Mouse (Mus musculus) cerebellum, adult 18-20 months (tissue): ENCODE measurements at regions not wholly inside any gene's neighbourhood (a gene's known extent, or its start where the extent isn't known, plus 50 kb on each side); places are given as distances from the start of the nearest gene placed in this dataset.
A peak's percentile ranks its signal among the peaks of the same experiment; 100 is the strongest.
"Not testable (repeated sequence)": the region's sequence is repeated elsewhere in the genome, so short reads cannot be mapped to it uniquely, and the experiment has no call there.

Experiments used
- DNase-seq, 2 experiments: peaks; one replicate each; pipeline ENCODE4 v3.0.0; 2021

DNA sequence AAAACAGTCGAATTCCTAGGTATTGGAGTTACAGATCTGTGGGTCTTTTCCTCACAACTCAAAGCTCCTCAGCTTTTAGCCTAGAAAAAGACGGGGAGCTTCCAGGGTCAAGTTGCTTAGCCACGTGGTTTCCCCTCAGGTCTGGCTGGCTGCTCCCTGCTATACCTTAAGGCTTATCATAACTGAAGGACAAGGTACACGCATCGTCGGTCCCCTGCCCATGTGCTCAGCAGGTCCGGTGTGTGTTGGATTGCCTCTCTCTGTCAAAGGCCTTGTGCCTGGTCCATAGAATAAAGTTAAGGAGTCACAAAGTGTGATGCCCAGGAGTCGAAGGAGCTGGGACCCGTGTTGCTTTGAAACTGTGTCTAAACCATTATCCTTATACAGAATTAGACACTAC lies 337.7 kb upstream of the Rgma start:
- DNase-seq = no peak

DNA sequence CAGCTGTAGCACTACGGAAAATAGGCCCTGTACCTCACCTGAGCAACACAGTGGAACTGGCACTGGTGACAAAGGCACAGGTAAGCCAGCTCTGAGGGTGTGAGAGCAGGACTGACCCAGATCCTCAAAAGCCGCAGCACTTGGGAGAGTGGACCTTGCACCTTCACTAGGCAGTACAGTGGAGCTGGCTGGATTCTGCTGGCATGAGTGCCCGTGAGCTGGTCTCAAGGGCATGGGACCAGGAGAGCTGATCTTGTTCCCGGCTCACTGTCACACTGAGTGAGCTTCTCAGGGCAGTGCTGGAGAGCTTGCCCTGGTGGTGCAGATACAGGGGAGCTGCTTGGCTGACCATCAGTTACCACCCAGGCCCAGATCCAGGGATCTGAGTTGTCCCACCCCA lies 335.4 kb upstream of the Rgma start:
- DNase-seq = no peak

- no peak for DNase-seq
These were observed 331.0 kb upstream of the Rgma start for GRCm38 (mm10) chr7:73044316-73044715.

DNA sequence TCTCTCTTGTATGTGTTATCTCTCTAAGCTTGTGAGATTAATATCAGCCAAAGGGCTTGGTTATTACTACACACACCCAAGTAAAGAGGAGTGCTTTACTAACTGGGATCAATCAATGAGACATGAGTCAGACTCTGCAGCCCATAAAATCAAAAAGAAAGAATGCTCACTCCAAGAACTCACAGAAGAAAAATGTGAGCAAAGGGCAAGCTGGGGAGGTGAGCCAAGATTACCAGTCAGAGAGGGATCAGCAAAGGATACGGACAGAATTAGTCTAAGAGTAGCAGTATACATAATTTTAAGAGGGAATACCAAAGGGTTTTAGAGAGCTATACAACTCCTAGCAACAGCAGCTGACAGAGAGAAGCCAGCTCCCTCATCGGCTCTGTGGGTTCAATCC lies 319.4 kb upstream of the Rgma start:
- no peak for DNase-seq

DNA sequence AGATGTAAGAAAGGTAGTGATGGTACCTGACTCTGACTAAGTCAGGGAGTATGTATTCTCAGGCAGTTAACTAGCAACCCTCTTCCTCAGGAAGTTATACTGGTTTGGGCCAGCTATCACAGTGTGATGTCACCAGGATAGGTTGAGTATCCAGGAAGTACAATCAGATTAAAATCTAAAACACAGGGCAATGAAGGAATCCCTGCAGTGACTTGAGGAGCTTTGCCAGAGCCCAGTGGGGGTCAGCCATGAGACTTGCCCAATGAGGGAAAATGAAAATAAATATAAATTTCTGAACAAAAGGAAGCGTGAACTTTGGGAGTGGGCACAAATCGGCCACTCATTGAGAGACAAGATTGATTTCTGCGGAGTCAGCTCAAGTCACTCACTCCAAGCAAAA lies 311.8 kb upstream of the Rgma start:
- no peak for DNase-seq

DNA sequence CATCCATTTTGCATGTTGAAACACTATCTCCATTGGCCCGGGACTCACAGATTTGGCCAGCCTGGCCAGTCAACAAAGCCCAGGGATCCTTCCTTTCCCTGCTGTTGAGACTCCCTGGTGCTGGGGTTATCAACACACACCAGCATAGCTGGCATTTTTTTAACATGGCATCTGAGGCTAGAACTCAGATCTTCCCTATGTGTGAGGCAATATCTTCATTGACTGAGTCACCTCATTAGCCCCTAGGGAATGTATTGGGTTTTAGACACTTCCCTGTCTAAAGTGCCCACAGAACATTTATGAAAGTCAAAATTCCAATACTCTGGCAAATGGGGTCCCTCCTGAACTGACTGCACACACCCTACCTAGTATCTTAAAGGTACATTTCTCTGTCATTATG lies 306.8 kb upstream of the Rgma start:
- no peak for DNase-seq

DNA sequence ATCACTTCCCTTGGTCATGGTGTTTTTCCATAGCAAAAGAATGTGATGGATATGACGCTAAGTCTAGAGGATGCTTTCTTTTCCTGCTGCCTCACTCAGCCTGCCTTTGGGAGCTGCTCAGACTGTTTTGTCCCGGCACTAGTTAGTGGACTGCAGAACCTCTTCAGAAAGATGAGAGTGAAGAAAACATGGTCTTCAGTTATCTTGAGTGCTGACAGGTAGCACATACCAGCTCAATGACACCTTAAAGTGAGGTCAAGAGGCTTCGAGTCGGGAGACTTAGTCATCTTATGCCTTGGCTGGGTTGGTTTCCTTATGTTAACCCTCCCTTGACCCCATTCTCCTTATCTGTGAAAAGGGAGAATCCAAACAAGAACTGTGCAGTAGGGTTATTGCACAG lies 306.0 kb upstream of the Rgma start:
- DNase-seq = no peak

DNA sequence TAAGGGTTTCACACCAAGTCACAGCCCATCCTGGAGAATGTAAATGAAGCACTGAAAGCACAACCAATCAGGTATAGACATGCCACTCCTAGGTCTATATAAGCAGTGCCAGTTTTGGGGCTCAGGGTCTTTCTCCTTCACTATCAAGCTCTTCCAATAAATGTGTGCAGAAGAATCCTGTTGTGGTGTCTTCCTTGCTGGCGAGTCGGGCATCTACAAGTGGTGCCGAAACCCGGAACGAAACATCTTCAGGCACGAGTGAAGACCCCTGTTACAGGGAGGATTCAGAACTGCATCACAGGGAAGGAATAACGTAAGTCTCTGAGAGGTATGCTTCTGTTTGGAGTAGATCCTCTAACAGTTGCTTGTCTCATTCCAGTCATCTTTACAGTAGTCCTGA lies 299.9 kb upstream of the Rgma start:
- DNase-seq = not testable (repeated sequence)

- DNase-seq = peak; percentile 6 to 10
These were observed 287.7 kb upstream of the Rgma start for GRCm38 (mm10) chr7:73087496-73088185.

- no peak for DNase-seq
These were observed 287.0 kb upstream of the Rgma start for GRCm38 (mm10) chr7:73088321-73088720.

DNA sequence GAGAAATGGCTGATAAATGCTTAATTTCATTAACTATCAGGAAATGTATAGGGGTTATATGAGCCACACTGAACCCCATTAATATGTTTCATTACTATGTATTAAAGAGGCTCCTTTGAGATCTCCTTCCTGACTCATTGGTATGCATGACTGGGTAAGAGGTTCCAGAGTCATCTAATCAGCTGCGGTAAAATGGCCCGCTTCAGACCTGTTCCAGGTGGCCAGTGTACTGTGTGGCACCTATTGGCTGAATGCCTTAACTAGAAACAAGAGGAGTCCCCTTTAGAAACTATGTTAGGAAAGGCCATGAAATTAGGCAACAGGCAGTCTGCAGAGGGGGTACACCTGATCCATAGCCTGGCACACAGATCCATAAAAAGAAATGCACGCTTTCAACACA lies 283.6 kb upstream of the Rgma start:
- no peak for DNase-seq

GRCm38 (mm10) chr7:73094059-73094458 lies 281.2 kb upstream of the Rgma start:
- DNase-seq = no peak

DNA sequence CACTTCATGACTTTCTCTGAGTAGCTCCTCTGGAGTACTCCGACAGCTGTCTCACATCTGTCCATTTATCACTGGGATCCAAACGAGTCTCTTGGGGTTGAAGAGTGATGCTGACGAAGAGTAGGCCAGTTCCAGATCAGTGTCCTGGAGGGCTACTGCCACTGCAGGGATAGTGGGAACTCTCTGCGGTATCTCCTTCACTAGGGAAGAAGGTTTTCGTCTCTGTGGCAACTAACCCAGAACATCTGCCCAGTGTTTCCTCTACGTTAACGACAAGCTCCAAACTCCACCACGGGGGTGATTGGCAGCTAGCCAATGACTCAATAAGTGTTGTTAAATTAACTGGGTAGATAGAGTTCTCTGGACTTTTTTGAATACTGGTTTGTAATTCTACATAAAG lies 256.4 kb upstream of the Rgma start:
- DNase-seq = no peak

- no peak for DNase-seq
These were observed 255.0 kb upstream of the Rgma start for GRCm38 (mm10) chr7:73120276-73120675.

GRCm38 (mm10) chr7:73124976-73125375 lies 250.3 kb upstream of the Rgma start:
- no peak for DNase-seq

- no peak for DNase-seq
These were observed 249.4 kb upstream of the Rgma start for GRCm38 (mm10) chr7:73125864-73126263.

- DNase-seq = no peak
These were observed 239.5 kb upstream of the Rgma start for GRCm38 (mm10) chr7:73135786-73136185.

DNA sequence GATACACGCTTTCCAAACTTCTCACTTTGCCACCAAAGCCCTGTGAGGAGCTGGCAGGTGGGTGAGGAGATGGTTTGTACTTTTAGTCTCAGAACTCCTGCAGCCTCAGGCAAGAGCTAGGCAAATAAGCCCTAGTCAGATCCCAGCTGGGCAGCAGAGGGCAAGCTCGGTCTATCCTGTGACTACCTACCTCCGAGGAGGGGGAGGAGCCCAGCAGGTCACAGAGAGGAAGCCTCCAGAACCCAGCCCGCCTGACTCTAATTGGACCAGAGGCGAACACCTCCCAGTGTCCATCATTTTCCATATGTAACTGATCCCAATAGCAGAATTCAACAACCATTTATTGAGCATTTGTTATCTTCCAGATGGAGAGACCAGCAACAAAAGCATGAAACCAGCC lies 237.0 kb upstream of the Rgma start:
- DNase-seq = peak; percentile 15 to 16

DNA sequence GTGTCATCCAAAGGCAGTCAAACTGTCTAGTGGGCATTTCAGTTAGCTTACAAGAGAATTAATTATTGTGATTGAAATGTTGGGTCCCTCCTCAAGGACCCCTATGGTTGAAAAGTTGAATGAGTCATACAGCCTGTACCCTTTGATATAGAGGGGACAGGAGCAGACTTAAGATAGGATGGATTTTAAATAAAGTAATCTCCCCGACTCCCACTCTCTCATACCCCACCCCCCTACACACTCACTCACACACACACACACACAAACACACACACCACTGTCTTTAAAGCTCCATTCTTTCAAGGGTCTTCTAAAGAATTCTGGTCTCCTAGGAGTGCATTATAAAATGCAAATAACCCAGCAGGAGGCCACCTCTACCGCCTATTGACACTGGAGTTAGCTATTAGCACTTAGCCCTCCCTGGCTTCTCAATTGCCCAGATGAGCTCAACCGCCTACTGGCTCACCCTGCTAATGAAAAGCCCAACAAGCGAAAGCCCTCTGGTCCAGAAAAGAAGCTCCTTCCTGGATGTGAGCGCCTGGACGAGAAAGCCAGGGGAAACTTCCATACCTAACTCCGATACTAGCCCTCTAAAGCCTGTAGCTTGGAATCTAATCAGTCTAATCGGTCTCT lies 236.3 kb upstream of the Rgma start:
- no peak for DNase-seq

- no peak for DNase-seq
These were observed 235.4 kb upstream of the Rgma start for GRCm38 (mm10) chr7:73139901-73140300.

DNA sequence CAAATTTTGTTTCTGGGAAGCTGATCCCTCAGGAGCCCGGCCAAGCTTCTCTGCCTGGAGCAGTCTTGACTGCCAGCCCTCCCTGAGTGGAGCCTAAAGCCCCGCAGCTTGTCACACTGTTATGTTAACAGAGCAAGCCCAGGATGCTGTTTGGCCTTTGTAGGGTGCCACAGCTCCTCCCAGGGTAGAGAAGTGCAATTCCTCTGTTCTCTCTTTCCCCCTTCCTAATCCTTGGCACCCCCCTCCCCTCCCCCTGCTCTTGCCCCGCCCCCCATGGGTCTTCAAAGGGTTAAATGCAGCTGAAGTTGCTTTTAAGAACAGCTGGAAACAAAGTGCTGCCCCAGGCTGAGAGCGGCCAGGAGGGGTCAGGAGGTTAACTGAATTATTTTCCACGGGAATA lies 234.1 kb upstream of the Rgma start:
- no peak for DNase-seq

- no peak for DNase-seq
These were observed 231.4 kb upstream of the Rgma start for GRCm38 (mm10) chr7:73143902-73144301.

DNA sequence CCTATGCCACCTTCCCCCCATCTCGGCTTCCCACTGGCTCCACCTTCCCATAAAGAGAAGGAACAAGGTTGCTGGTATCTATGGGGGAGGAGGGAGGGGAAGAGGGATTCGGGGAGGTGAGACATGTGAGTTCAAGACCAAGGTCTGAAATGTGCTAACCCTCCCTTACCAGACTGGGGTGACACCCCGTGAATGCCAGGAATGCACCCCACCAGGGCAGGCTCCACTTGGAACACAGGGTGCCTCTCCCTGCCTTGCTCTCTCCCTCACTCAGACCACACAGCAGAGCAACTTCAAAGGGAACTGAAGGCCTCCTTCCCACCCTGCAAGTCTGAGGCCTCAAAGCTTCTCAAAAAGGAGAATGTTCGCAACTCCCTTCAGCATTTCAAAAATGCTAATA lies 230.5 kb upstream of the Rgma start:
- no peak for DNase-seq

DNA sequence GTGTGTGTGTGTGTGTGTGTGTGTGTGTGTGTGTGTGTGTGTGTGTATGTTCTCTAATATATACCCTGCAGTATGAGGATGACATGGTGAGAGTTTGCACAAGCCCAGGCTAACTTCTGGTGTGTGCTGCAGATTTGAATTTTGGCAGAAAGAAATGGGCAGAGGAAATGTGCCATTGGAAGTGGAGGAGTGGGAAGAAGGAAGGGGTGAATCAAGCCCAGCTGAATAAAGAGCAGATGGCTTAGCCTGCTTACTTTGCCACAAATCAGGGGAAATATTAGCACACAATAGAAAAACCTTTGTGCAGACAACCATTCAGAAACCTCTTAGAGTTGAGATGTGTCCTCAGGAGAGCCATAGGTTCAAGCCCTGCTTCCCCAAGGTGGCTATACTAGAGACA lies 228.1 kb upstream of the Rgma start:
- DNase-seq = no peak

GRCm38 (mm10) chr7:73150436-73150835 lies 224.9 kb upstream of the Rgma start:
- DNase-seq = no peak
